Mouse (Mus musculus) MEL (cell line): ENCODE data around the gene 4931428F04Rik. TPM values are rescaled to one million over a fixed set of nuclear protein-coding genes. Genes with fewer than 3 reads are reported as not detected.

Experiments
- DNase-seq: peaks from one replicate; pipeline ENCODE4 v3.0.0; 2011; ENCODE audit warnings: low read depth, low spot score
- H3K27ac ChIP-seq: 2 replicates; pipeline ENCODE4 v1.5.1; 2012; ENCODE audit warnings: low read depth, mild to moderate bottlenecking, control low read depth, low read length, moderate library complexity; ENCODE audit not compliant: control insufficient read depth
- H3K27me3 ChIP-seq, 2 experiments: fragments of 150-350 bp in 1 of 2; sonication (generic) in 1 of 2; 2 replicates each; pipeline ENCODE4 v1.6.1; 2012; ENCODE audit warnings: low read length in 2 of 2, mild to moderate bottlenecking in 2 of 2, improper control_type of control experiment in 1 of 2, moderate library complexity in 1 of 2; ENCODE audit not compliant: insufficient read depth in 2 of 2, control insufficient read depth in 1 of 2
- H3K36me3 ChIP-seq, 2 experiments: 2 replicates each; pipeline ENCODE4 v1.6.1; 2012 to 2014; ENCODE audit warnings: low read length in 2 of 2, improper control_type of control experiment in 1 of 2, inconsistent platforms in 1 of 2, mild to moderate bottlenecking in 1 of 2; ENCODE audit not compliant: insufficient read depth in 2 of 2, control insufficient read depth in 1 of 2
- H3K4me1 ChIP-seq, 2 experiments: fragments of 150-350 bp in 1 of 2; sonication (generic) in 1 of 2; 2 replicates each; pipeline ENCODE4 v1.6.1; 2012; ENCODE audit warnings: low read length in 2 of 2, improper control_type of control experiment in 1 of 2, mild to moderate bottlenecking in 1 of 2; ENCODE audit not compliant: insufficient read depth in 2 of 2, control insufficient read depth in 1 of 2
- H3K4me3 ChIP-seq, 2 experiments: fragments of 150-350 bp in 1 of 2; sonication (generic) in 1 of 2; 2 replicates each; pipeline ENCODE4 v1.5.1; 2012; ENCODE audit warnings: low read depth in 2 of 2, low read length in 2 of 2, mild to moderate bottlenecking in 2 of 2, moderate library complexity in 2 of 2, control low read depth in 1 of 2, improper control_type of control experiment in 1 of 2; ENCODE audit not compliant: control insufficient read depth in 1 of 2, insufficient read depth in 1 of 2
- H3K79me2 ChIP-seq: 2 replicates; pipeline ENCODE4 v1.6.1; 2012; ENCODE audit warnings: mild to moderate bottlenecking, low read length, moderate library complexity; ENCODE audit not compliant: control insufficient read depth, poor library complexity, insufficient read depth
- H3K9ac ChIP-seq: 2 replicates; pipeline ENCODE4 v1.6.1; 2012; ENCODE audit warnings: low read depth, mild to moderate bottlenecking, control low read depth, low read length, moderate library complexity; ENCODE audit not compliant: control insufficient read depth, poor library complexity, severe bottlenecking
- H3K9me3 ChIP-seq: fragments of 150-350 bp; sonication (generic); replicated peaks from 2 replicates; pipeline ENCODE4 v1.6.1; 2012; ENCODE audit warnings: mild to moderate bottlenecking, low read length, improper control_type of control experiment, moderate library complexity; ENCODE audit not compliant: insufficient read depth
- BHLHE40 ChIP-seq: IDR thresholded peaks from 2 replicates; pipeline ENCODE4 v1.6.1; 2012; ENCODE audit warnings: low read depth, mild to moderate bottlenecking, inconsistent platforms, low read length, improper control_type of control experiment, borderline replicate concordance
- CHD1 ChIP-seq: IDR thresholded peaks from 2 replicates; pipeline ENCODE4 v1.6.1; 2012; ENCODE audit warnings: low read depth, mild to moderate bottlenecking, inconsistent platforms, low read length, improper control_type of control experiment
- CHD2 ChIP-seq: IDR thresholded peaks from 2 replicates; pipeline ENCODE4 v1.6.1; 2011; ENCODE audit warnings: low read length, improper control_type of control experiment
- CTCF ChIP-seq, 3 experiments: IDR thresholded peaks in 2 of 3; conservative IDR thresholded peaks in 1 of 3; 2 replicates each; pipeline ENCODE4 v1.5.1; 2011 to 2012; ENCODE audit warnings: low read length in 3 of 3, low read depth in 2 of 3, mild to moderate bottlenecking in 2 of 3, improper control_type of control experiment in 1 of 3, inconsistent platforms in 1 of 3, mixed read lengths in 1 of 3, moderate library complexity in 1 of 3; ENCODE audit not compliant: control insufficient read depth in 1 of 3, insufficient read depth in 1 of 3, poor library complexity in 1 of 3, severe bottlenecking in 1 of 3
- ELF1 ChIP-seq: IDR thresholded peaks from 2 replicates; pipeline ENCODE4 v1.6.1; 2014; ENCODE audit warnings: low read depth, mild to moderate bottlenecking, inconsistent platforms, low read length, improper control_type of control experiment, moderate library complexity
- EP300 ChIP-seq, 2 experiments: IDR thresholded peaks; 2 replicates each; pipeline ENCODE4 v1.6.1; 2011; ENCODE audit warnings: improper control_type of control experiment in 2 of 2, low read length in 2 of 2, low read depth in 1 of 2, mild to moderate bottlenecking in 1 of 2
- ETS1 ChIP-seq: IDR thresholded peaks from 2 replicates; pipeline ENCODE4 v1.6.1; 2012; ENCODE audit warnings: low read depth, mild to moderate bottlenecking, inconsistent platforms, low read length, improper control_type of control experiment, moderate library complexity
- GATA1 ChIP-seq: IDR thresholded peaks from 2 replicates; pipeline ENCODE4 v1.6.1; 2011; ENCODE audit warnings: low read depth, low read length, improper control_type of control experiment
- HCFC1 ChIP-seq: IDR thresholded peaks from 2 replicates; pipeline ENCODE4 v1.6.1; 2012; ENCODE audit warnings: low read depth, mild to moderate bottlenecking, inconsistent platforms, low read length, improper control_type of control experiment, moderate library complexity
- JUND ChIP-seq: IDR thresholded peaks from 2 replicates; pipeline ENCODE4 v1.6.1; 2011; ENCODE audit warnings: low read depth, mild to moderate bottlenecking, improper control_type of control experiment, low read length
- KAT2A ChIP-seq: conservative IDR thresholded peaks from 2 replicates; pipeline ENCODE4 v1.6.1; 2012; ENCODE audit warnings: low read depth, low read length, improper control_type of control experiment, inconsistent platforms
- MAFK ChIP-seq: IDR thresholded peaks from 2 replicates; pipeline ENCODE4 v1.6.1; 2011; ENCODE audit warnings: low read depth, mild to moderate bottlenecking, low read length, improper control_type of control experiment, borderline replicate concordance
- MAX ChIP-seq: IDR thresholded peaks from 2 replicates; pipeline ENCODE4 v1.6.1; 2011; ENCODE audit warnings: low read length, improper control_type of control experiment
- MAZ ChIP-seq: IDR thresholded peaks from 2 replicates; pipeline ENCODE4 v1.6.1; 2012; ENCODE audit warnings: low read depth, mild to moderate bottlenecking, inconsistent platforms, low read length, improper control_type of control experiment
- MEF2A ChIP-seq: IDR thresholded peaks from 2 replicates; pipeline ENCODE4 v1.6.1; 2014; ENCODE audit warnings: low read depth, mild to moderate bottlenecking, inconsistent platforms, low read length, improper control_type of control experiment; ENCODE audit not compliant: poor library complexity, insufficient replicate concordance, severe bottlenecking; ENCODE audit errors: extremely low read depth
- MXI1 ChIP-seq: IDR thresholded peaks from 2 replicates; pipeline ENCODE4 v1.6.1; 2011; ENCODE audit warnings: mild to moderate bottlenecking, low read depth, low read length, improper control_type of control experiment
- MYB ChIP-seq: IDR thresholded peaks from 2 replicates; pipeline ENCODE4 v1.6.1; 2011; ENCODE audit warnings: mild to moderate bottlenecking, low read depth, low read length, improper control_type of control experiment
- MYC ChIP-seq: IDR thresholded peaks from 2 replicates; pipeline ENCODE4 v1.6.1; 2011; ENCODE audit warnings: low read depth, mild to moderate bottlenecking, low read length, improper control_type of control experiment, moderate library complexity
- NRF1 ChIP-seq: IDR thresholded peaks from 2 replicates; pipeline ENCODE4 v1.6.1; 2014; ENCODE audit warnings: low read depth, mild to moderate bottlenecking, inconsistent platforms, low read length, improper control_type of control experiment, moderate library complexity; ENCODE audit not compliant: poor library complexity, insufficient read depth, severe bottlenecking
- POLR2A ChIP-seq, 2 experiments: IDR thresholded peaks; 2 replicates each; pipeline ENCODE4 v1.6.1; 2011 to 2012; ENCODE audit warnings: low read length in 2 of 2, mild to moderate bottlenecking in 2 of 2, control low read depth in 1 of 2, improper control_type of control experiment in 1 of 2, low read depth in 1 of 2, moderate library complexity in 1 of 2; ENCODE audit not compliant: control insufficient read depth in 1 of 2, insufficient read depth in 1 of 2, poor library complexity in 1 of 2
- POLR2AphosphoS2 ChIP-seq: IDR thresholded peaks from 2 replicates; pipeline ENCODE4 v1.6.1; 2011; ENCODE audit warnings: low read length, improper control_type of control experiment
- POLR2AphosphoS5 ChIP-seq: IDR thresholded peaks from 2 replicates; pipeline ENCODE4 v1.6.1; 2012; ENCODE audit warnings: low read depth, borderline replicate concordance, mild to moderate bottlenecking, inconsistent platforms, low read length, moderate library complexity, mixed read lengths
- RCOR1 ChIP-seq: IDR thresholded peaks from 2 replicates; pipeline ENCODE4 v1.6.1; 2012; ENCODE audit warnings: low read depth, mild to moderate bottlenecking, inconsistent platforms, low read length, improper control_type of control experiment
- SIN3A ChIP-seq: IDR thresholded peaks from 2 replicates; pipeline ENCODE4 v1.6.1; 2012; ENCODE audit warnings: low read length, improper control_type of control experiment, inconsistent platforms
- SMC3 ChIP-seq: IDR thresholded peaks from 2 replicates; pipeline ENCODE4 v1.6.1; 2011; ENCODE audit warnings: low read depth, low read length, improper control_type of control experiment
- TAL1 ChIP-seq: IDR thresholded peaks from 2 replicates; pipeline ENCODE4 v1.6.1; 2012; ENCODE audit warnings: mild to moderate bottlenecking, inconsistent platforms, low read length, moderate library complexity, mixed read lengths
- TCF12 ChIP-seq: IDR thresholded peaks from 2 replicates; pipeline ENCODE4 v1.6.1; 2014; ENCODE audit warnings: low read depth, mild to moderate bottlenecking, inconsistent platforms, low read length, improper control_type of control experiment, moderate library complexity
- UBTF ChIP-seq: IDR thresholded peaks from 2 replicates; pipeline ENCODE4 v1.6.1; 2012; ENCODE audit warnings: low read depth, mild to moderate bottlenecking, inconsistent platforms, low read length, improper control_type of control experiment, moderate library complexity, borderline replicate concordance; ENCODE audit not compliant: insufficient read depth
- USF1 ChIP-seq: IDR thresholded peaks from 2 replicates; pipeline ENCODE4 v1.6.1; 2014; ENCODE audit warnings: low read depth, mild to moderate bottlenecking, inconsistent platforms, low read length, improper control_type of control experiment, moderate library complexity
- USF2 ChIP-seq, 2 experiments: IDR thresholded peaks; 2 replicates each; pipeline ENCODE4 v1.6.1; 2011 to 2012; ENCODE audit warnings: improper control_type of control experiment in 2 of 2, low read length in 2 of 2, borderline replicate concordance in 1 of 2, inconsistent platforms in 1 of 2, low read depth in 1 of 2, mild to moderate bottlenecking in 1 of 2; ENCODE audit not compliant: insufficient read depth in 1 of 2
- ZKSCAN1 ChIP-seq: IDR thresholded peaks from 2 replicates; pipeline ENCODE4 v1.6.1; 2012; ENCODE audit warnings: low read depth, mild to moderate bottlenecking, inconsistent platforms, low read length, improper control_type of control experiment, moderate library complexity
- ZMIZ1 ChIP-seq: IDR thresholded peaks from 2 replicates; pipeline ENCODE4 v1.6.1; 2012; ENCODE audit warnings: low read depth, mild to moderate bottlenecking, inconsistent platforms, low read length, improper control_type of control experiment, moderate library complexity
- ZNF384 ChIP-seq: IDR thresholded peaks from 2 replicates; pipeline ENCODE4 v1.6.1; 2012; ENCODE audit warnings: low read depth, mild to moderate bottlenecking, inconsistent platforms, low read length, improper control_type of control experiment
- polyA plus RNA-seq, 2 experiments: library from polyadenylated mRNA; stranded (reverse) in 1 of 2; unstranded in 1 of 2; fragments of >175 nt in 1 of 2; fragments of >200 nt in 1 of 2; gene quantifications; 2 replicates each; pipeline versions ENCODE4 v1.2.1 to v1.2.4; 2012; ENCODE audit warnings: low replicate concordance in 2 of 2, low read depth in 1 of 2; ENCODE audit not compliant: insufficient read length in 2 of 2, insufficient read depth in 1 of 2, missing spikeins in 1 of 2
- total RNA-seq: library from RNA; depleted of rRNA; stranded (reverse); fragments of 300-350 nt; gene quantifications from 2 replicates; pipeline ENCODE4 v1.2.3, GENCODE M21; 2012

Gene 4931428F04Rik
- total and polyA plus RNA-seq, 3 experiments: 8.2 to 13.0 TPM; not detected in 1

GRCm38 (mm10) chr8:105313622-105314402 is 24.1 kb upstream of the 4931428F04Rik start:
- TF ChIP-seq EP300 (IDR thresholded peaks at IDR 0.05; ENCODE audit: low read depth in 1 of 2, low read length in 2 of 2) (peak in 1 of 2 experiments; percentile 29; a peak in 1 of 4 replicates), HCFC1 (no peak), MXI1 (no peak), BHLHE40 (no peak), ZMIZ1 (no peak), TCF12 (no peak), POLR2AphosphoS2 (peak; percentile 45), SMC3 (no peak), MYB (no peak), NRF1 (no peak), ELF1 (no peak), MAZ (no peak), CTCF (IDR thresholded peaks at IDR 0.05 in 2 of 3, conservative IDR thresholded peaks at IDR 0.05 in 1 of 3; ENCODE audit: control insufficient read depth in 1 of 3, insufficient read depth in 1 of 3, low read depth in 2 of 3, low read length in 3 of 3, poor library complexity in 1 of 3, severe bottlenecking in 1 of 3) (no peak), RCOR1 (no peak), POLR2AphosphoS5 (no peak), SIN3A (0 out of 2 replicates have a peak, but pooled peaks have one; percentile 22), MAFK (peak; percentile 66; the same call in 1 of the 2 replicates), POLR2A (IDR thresholded peaks at IDR 0.05; ENCODE audit: control insufficient read depth in 1 of 2, insufficient read depth in 1 of 2, low read depth in 1 of 2, low read length in 2 of 2, poor library complexity in 1 of 2) (no peak), CHD1 (no peak), CHD2 (no peak), MYC (no peak), ZKSCAN1 (no peak), JUND (no peak), TAL1 (no peak), ETS1 (no peak), ZNF384 (no peak), GATA1 (0 out of 2 replicates have a peak, but pooled peaks have one; percentile 21), USF1 (no peak), MAX (no peak), USF2 (IDR thresholded peaks at IDR 0.05; ENCODE audit: borderline replicate concordance in 1 of 2, insufficient read depth in 1 of 2, low read depth in 1 of 2, low read length in 2 of 2) (no peak), MEF2A (no peak), UBTF (no peak), KAT2A (no peak)
- Histone ChIP-seq H3K9me3 (no peaks in the 10 kb centered on the region), H3K4me3 (no peak overlapping the region), H3K36me3 (peaks cover 0 to 24% of the 10 kb centered on the region in 2 experiments; a peak in 2 of 4 replicates), H3K79me2 (no peaks in the 10 kb centered on the region), H3K4me1 (peaks cover 22 to 28% of the 10 kb centered on the region in 2 experiments), H3K9ac (peak overlapping the region; percentile 12; the same call in 1 of the 2 replicates), H3K27ac (peak overlapping the region; percentile 26; the same call in 1 of the 2 replicates), H3K27me3 (no peaks in the 10 kb centered on the region)
- peak; percentile 52 for DNase-seq
